Mouse (Mus musculus): Measurements from ENCODE around the gene Smarce1. TPM values are rescaled to one million over a fixed set of nuclear protein-coding genes. Genes with fewer than 3 reads are reported as not detected.

The Smarce1 gene
- polyA plus RNA-seq, 1 experiment from 2014 or later: 259 TPM

- no peaks in the 10 kb centered on the region for H3K4me1 ChIP-seq
- H3K36me3 ChIP-seq: no peaks in the 10 kb centered on the region
- no peaks in the 10 kb centered on the region for H3K9me3 ChIP-seq
- no peak overlapping the region for H3K27ac ChIP-seq
- 50% methylated on average over 5 of the region's 5 CpGs for WGBS
- DNase-seq (ENCODE audit: low spot score): no peak
- H3K27me3 ChIP-seq (ENCODE audit: insufficient read depth, poor library complexity, severe bottlenecking): no peaks in the 10 kb centered on the region
- H3K4me3 ChIP-seq: no peak overlapping the region
Measured at GRCm38 (mm10) chr11:99161648-99162047, 69.2 kb downstream of the Smarce1 start.

GRCm38 (mm10) chr11:99160228-99160627, 70.6 kb downstream of the Smarce1 start:
- 81% methylated on average over 6 of the region's 6 CpGs for WGBS
- H3K27me3 ChIP-seq (ENCODE audit: insufficient read depth, poor library complexity, severe bottlenecking): no peaks in the 10 kb centered on the region
- H3K4me3 ChIP-seq: no peak overlapping the region
- H3K4me1 ChIP-seq: peaks cover 1% of the 10 kb centered on the region; the same call in 1 of the 2 replicates
- no peaks in the 10 kb centered on the region for H3K9me3 ChIP-seq
- no peak for DNase-seq (ENCODE audit: low spot score)
- H3K36me3 ChIP-seq: no peaks in the 10 kb centered on the region
- H3K27ac ChIP-seq: no peak overlapping the region

Other genes starting within 250 kb of the Smarce1 start
- gene Gjd3, start 248.0 kb downstream of the Smarce1 start, polyA plus RNA-seq (2016; fragmentation: Nextera tagmentation; extraction: Ambion mirVana): 1.0 and 1.1 TPM in 2 replicates
- gene Top2a, start 206.8 kb downstream of the Smarce1 start, polyA plus RNA-seq (2016; fragmentation: Nextera tagmentation; extraction: Ambion mirVana): 207 and 238 TPM in 2 replicates
- gene Igfbp4, start 189.8 kb downstream of the Smarce1 start, polyA plus RNA-seq (2016; fragmentation: Nextera tagmentation; extraction: Ambion mirVana): 382 and 559 TPM in 2 replicates
- 0.36 TPM in 2 replicates for gene Tns4, start 141.7 kb downstream of the Smarce1 start, polyA plus RNA-seq (2016; fragmentation: Nextera tagmentation; extraction: Ambion mirVana)
- gene Ccr7, start 75.9 kb downstream of the Smarce1 start, polyA plus RNA-seq (2016; fragmentation: Nextera tagmentation; extraction: Ambion mirVana): 0.25 and 0.78 TPM in 2 replicates
- 0.68 and 1.6 TPM in 2 replicates for gene Krt222, start 13.1 kb upstream of the Smarce1 start, polyA plus RNA-seq (2016; fragmentation: Nextera tagmentation; extraction: Ambion mirVana)
- gene Krt24, start 54.2 kb upstream of the Smarce1 start, polyA plus RNA-seq (2016; fragmentation: Nextera tagmentation; extraction: Ambion mirVana): not detected in 2 replicates
- not detected in 2 replicates for gene Krt25, start 91.9 kb upstream of the Smarce1 start, polyA plus RNA-seq (2016; fragmentation: Nextera tagmentation; extraction: Ambion mirVana)
- not detected in 2 replicates for gene Krt26, start 106.9 kb upstream of the Smarce1 start, polyA plus RNA-seq (2016; fragmentation: Nextera tagmentation; extraction: Ambion mirVana)
- not detected in 2 replicates for gene Krt27, start 120.1 kb upstream of the Smarce1 start, polyA plus RNA-seq (2016; fragmentation: Nextera tagmentation; extraction: Ambion mirVana)
- 0.20 and 0.39 TPM in 2 replicates for gene Krt28, start 143.9 kb upstream of the Smarce1 start, polyA plus RNA-seq (2016; fragmentation: Nextera tagmentation; extraction: Ambion mirVana)
- gene Krt10, start 158.3 kb upstream of the Smarce1 start, polyA plus RNA-seq (2016; fragmentation: Nextera tagmentation; extraction: Ambion mirVana): 11.4 and 14.6 TPM in 2 replicates
- gene Krt12, start 191.2 kb upstream of the Smarce1 start, polyA plus RNA-seq (2016; fragmentation: Nextera tagmentation; extraction: Ambion mirVana): not detected in 2 replicates
- gene Krt20, start 207.1 kb upstream of the Smarce1 start, polyA plus RNA-seq (2016; fragmentation: Nextera tagmentation; extraction: Ambion mirVana): 6.6 and 9.5 TPM in 2 replicates